Mouse (Mus musculus): ENCODE data around the gene Galk1.

Galk1 gene

DNA sequence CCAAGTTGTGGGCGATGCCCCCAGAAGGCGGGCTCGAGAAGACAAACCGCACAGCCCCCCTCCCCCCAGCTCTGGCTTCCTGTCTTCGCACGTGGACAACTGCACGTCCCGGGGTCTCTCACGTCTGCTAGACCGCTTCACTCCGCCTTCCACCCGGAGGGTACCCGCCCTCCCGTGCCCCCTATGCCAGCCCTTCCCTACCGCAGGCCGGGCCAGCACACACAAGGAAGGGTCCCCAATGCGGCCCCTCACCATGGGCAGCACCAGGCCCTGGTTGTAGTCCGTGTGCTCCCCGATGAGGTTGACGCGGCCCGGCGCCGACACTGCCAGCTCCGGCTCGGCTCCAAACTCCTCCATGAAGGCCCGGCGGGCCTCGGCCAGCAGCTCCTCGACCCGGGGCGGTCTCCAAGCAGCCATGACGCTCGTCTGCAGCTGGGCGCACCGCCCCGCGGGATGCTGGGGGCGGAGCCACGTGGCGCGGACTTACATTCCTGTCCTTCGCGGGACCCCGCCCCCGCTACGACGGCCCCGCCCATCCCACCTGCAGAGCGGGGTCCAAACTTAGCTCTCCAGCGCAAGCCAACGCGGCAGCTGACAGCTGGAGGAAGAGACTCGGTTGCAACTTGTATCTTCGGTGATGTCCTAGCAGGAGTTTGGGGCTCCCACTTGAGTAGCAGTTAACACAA lies at the start of gene Galk1:
Gene Galk1 (minus strand): TSS at position 458 of the 686 bp plus-strand sequence.
- peak; percentile 93 for DNase-seq (ENCODE audit: extremely low spot score)

DNA sequence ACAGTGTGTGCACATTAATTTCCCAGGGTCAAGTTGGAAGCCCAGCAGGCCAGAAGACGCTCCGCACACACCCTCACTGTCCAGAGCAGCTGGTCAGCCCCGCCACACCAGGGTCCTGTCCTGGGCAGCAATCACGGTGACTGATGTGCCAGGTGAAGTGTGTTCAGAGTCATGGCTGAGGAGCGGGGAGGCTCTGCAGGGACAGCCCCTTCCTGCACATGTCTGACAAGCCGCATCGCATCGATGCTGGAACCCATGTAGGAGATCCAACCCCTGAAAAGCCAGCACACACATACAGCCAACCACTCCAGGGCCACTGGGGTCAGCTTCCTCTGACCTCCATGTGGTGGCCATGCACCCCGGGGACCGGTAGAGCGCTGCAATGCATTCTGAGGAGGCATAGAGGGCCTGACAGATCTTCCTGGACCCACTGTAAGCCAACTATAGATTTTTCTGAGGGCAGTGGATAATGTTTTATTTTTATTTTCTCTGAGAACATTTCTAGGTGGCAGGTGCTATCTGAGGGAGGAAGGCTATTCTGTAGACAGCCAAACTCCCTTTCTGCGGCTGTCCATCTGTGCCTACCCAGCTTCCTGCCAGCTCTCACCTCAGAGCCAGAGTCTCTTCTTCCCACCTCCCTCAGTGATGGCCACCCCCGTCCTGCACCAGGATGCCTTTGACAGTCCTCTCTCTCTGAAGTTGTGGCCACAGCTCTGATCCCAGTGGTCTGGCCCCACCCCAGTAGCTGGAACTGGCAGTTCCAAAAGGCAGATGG lies 49.3 kb upstream of the Galk1 start:
- DNase-seq (ENCODE audit: extremely low spot score): no peak

DNA sequence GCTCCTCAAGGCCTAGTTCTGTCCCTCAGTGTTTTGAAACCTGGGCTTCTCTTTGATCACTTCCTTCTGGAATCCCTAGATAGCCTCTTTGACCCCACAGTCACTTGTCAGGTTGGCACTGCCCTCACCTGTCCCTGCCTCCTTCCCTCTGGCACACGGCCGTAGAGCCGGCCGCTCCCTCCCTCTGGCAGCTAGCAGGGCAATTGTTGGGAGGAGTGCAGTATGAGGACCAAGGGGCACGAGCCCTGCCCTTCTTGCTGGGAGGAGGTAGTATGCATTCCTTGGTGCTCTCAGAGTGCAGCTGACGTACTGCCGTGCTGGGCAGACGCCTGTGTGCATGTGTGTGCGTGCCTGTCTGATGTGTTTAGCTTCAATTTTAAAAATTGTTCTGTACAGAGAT lies 48.1 kb upstream of the Galk1 start:
- no peak for DNase-seq (ENCODE audit: extremely low spot score)

DNA sequence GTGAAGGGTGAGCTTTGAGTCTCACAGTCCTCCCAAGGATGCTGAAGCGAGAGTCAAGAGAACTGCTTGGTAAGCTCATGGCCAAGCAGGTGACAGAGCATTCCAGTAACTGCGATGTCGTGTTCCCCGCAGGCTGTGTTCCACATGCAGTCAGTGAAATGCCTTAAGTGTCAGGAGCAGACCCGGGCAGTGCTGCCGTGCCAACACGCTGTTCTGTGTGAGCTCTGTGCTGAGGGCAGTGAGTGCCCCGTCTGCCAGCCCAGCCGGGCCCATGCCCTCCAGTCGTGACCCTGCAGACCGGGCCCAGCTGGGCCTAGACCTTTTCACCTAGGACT lies 47.1 kb upstream of the Galk1 start:
- no peak for DNase-seq (ENCODE audit: extremely low spot score)

DNA sequence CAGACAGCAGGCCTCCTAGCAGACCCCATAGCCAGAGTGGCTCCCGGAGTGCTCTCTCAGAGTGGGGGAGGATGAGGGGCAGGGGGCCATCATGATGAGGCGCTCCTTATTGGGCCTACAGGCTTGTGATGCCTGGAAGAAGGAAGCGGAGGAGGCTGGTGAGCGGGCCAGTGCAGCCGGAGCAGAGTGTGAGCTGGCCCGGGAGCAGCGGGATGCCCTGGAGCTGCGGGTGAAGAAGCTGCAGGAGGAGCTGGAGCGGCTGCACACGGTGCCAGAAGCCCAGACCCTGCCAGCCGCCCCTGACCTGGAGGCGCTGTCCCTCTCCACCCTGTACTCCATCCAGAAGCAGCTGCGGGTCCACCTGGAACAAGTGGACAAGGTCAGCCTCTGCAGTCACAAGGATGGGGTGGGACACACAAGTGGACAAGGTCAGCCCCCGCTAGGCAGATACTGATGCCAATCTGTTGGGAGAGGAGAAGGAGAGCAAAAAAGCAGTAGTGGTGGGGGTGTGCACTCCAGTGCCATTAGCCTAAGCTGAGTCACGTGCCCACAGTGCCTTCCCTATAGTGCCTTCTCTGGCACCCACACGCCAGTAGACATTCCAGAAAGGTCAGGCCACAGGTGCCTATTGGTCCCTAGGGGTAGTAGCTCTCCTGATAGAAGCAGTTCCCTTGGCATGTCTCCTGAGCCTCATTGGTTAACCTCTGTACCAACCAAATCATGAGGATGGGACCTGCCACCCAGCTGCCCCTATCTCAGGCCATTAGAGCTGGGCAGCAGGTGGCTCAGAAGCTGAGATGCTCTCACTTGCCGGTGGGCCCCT lies 46.6 kb upstream of the Galk1 start:
- DNase-seq (ENCODE audit: extremely low spot score): no peak

DNA sequence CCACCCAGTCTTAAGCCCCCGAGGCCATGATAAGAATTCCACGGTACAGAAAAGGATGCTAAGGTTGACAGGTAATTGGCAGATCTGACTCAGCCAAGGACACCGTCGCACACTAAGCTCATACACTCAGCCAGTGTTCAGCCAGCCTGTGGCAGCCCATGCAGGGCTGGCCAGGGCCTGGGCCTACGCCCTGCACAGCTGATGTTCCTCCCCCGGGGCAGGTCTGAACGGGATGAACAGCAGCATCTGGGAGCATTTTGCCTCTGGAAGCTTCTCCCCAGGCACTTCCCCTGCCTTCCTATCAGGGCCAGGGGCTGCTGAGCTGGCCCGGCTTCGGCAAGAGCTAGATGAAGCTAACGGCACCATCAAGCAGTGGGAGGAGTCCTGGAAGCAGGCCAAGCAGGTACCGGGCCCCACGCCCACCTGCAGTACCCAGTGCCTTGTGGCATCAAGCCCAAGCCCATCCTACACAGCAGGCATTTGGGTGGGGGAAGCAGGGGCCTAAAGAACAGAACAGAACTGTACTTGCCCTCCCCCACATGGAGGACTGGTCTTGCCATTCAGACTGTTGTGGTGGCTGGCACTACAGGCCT lies 45.6 kb upstream of the Galk1 start:
- no peak for DNase-seq (ENCODE audit: extremely low spot score)

DNA sequence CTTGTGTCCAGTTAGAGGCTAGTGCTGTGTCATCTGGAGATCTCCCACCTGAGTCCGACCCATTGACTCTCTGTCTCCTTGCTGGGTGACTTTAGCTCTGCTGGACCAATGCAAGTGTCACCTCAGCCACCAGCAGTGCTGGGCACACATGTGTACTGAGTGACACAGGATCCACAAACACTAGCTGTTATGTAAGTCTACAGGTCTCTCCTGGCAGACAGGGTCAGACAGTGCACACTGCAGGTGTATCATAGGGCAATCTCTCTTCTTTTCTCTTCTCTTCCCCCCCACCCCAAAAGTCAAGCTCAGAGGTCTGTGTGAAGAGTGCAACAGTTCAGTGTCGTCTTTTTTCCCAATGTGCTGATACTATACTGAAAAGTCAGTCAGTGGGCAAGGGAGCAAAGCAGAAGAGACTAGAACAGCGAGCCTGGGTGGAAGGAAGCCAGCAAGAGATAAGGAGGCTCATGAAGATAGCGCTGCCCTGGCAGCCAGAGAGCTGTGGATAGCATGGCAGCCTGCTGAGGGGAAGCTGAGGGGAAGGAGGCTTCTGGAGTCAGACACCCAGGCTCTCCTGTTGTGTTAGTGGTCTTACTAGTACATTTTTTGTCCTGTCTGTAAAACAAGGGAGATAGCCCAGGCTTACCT lies 44.8 kb upstream of the Galk1 start:
- no peak for DNase-seq (ENCODE audit: extremely low spot score)

DNA sequence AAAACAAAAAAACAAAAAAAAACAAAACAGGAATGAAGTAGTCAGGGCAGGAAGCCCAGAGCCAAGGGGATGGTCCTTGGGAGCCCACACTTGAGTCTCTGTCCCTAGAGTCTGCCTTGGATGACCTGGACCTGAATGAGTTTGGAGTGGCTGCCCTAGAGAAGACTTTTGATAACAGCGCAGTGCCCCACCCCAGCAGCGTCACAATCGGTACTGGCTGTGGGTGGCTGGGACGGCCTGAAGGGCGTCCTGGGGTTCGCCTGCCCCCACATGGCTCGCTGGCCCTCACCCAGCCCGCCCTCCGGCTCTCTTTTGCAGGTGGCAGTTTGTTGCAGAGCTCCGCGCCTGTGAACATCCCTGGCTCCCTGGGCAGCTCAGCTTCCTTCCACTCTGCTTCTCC lies 43.4 kb upstream of the Galk1 start:
- no peak for DNase-seq (ENCODE audit: extremely low spot score)

DNA sequence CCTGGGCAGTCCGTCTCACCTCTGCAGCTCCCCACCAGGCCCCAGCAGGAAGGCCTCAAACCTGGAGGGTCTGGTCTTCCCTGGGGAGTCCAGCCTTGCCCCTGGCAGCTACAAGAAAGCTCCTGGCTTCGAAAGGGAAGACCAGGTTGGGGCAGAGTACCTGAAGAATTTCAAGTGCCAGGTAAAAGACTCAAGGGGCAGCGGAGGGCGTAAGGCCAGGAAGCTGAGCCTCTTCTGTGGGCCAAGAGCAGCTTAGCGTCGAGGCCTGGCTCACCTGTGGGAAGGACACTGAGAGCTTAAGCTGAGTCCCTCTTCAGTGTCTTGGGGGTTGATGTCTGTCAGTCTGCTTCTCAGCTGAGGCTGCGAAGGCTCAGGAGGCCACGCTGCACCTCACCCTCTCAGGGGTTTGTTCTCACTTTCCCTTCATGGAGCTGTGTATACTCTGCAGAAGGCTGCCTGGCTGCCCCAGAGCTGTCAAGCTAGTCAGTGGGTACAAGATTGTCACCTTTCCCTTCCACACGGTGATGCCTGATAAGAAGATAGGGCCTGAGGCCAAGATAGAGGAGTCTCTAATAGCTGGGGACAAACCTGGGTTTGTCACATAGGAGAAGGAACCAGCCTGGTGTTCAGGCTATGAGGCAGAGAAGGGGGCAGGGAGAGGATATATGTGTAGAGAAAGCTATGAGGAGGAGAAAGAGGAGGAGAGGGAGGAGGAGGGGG lies 41.2 kb upstream of the Galk1 start:
- no peak for DNase-seq (ENCODE audit: extremely low spot score)

DNA sequence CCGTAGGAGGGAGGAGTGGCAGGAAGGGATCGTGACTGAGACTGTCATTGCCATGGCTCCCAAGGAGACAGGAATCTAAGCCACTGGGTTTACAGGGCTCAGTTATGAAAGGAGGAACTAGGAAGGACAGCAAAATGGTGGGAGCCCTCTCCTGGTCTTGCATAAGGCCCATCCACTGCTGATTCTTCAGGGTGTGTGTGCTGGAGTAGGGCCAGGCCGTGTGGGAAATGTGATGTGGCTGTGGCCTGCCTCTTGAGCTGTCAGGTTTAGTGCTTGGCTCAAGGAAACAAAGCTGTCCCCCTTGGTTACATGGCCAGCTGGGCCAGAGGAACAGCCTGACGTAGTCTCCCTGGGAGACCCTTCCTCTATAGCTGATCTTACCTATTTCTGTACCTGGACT lies 37.7 kb upstream of the Galk1 start:
- no peak for DNase-seq (ENCODE audit: extremely low spot score)

DNA sequence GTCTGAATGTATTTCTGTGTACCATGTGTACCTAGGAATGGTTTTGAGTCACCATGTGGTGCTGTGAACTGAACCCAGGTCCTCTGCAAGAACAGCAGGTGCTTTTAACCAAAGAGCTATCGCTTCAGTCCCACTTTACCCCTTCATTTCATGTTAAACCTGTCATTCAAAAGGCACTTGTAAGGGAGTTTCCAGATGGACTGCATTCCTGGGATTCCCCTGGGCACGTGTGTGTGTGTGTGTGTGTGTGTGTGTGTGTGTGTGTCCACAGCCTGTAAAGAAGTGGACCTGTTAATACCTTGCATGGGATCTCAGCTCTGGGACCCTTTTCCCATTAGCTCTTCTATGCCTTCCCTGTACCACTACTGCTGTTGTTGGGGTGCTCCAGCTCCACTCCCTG lies 37.1 kb upstream of the Galk1 start:
- no peak for DNase-seq (ENCODE audit: extremely low spot score)

DNA sequence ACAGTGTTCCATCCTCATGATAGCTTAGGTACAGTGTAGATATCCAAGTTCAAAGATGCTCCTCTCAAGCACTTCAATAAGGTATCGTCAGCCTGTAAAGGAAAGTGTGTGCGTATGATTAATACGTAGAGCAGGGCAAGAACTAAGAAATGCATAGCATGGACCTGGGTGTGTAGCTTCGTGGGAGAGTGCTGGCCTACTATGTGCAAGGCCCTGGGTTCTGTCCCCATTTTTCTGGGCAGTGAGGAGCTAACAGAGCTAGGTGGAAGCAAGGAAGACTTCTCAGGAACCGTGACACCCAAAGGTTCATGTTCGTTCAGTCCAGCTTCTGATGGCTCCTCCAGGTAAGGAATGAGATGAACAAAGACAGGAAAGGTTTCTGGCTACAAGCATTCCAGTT lies 32.7 kb upstream of the Galk1 start:
- DNase-seq (ENCODE audit: extremely low spot score): no peak

DNA sequence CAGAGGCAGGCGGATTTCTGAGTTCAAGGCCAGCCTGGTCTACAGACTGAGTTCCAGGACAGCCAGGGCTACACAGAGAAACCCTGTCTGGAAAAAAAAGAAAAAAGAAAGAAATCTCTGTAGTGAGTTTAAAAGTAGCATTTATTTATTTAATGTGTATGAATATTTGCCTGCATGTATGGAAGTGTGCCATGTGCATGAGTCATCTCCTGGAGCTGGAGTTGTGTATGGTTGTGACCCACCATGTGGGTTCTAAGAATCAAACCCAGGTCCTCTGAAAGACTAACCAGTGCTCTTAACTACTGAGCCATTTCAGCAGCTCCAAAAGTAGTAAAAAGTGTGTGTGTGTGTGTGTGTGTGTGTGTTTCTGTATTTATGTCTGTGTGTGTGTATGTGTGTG lies 30.8 kb upstream of the Galk1 start:
- DNase-seq (ENCODE audit: extremely low spot score): no peak

DNA sequence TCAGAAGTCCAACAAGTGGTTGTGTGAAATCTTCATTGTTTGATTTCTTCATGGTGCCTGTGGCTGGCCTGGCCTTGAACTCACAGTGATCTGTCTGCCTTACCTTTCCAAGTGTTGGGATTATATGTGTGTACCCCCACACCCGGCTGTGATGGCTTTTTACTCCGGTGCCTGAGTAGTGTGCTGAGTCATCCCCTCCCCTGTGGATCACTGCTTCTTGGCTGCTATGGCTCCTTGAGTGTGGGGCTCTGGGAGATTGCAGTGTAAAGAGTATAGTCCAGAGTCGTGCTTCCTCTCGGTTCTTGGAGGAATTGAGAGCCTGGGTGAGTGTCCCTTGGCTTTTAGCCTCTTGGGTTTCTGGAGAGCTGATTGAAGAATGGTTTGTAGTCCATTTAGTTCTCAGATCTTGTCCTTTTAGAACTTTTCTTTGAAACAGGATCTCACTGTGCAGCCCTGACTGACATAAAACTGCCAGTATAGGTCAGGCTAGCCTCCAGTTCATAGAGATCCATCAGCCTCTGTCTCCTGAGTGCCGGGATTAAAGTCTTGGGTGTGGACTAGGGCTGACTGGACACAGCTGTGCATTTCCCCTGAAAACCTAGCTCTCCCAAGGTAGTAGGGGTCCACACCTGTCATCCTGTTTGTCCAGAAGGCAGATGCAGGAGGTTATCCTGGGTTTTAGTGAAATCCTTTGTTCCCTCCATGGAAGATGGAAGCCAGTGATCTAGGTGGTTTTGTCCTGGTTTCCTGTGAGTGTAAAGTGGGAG lies 30.0 kb upstream of the Galk1 start:
- DNase-seq (ENCODE audit: extremely low spot score): no peak

DNA sequence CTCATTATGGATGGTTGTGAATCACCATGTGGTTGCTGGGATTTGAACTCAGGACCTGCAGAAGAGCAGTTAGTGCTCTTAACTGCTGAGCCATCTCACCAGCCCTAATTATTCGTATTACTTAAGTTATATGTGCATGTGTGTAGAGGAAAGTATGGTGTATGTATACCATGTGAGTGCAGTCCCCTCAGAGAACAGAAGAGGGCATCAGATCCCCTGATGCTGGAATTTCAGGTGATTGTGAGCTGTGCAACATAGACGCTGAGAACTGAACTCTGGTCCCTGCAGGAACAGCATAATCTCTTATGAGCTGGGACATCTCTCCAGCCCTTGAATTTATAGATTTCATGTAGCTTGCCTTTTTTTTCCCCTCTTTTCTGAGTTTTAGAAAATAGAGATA lies 29.3 kb upstream of the Galk1 start:
- DNase-seq (ENCODE audit: extremely low spot score): no peak

DNA sequence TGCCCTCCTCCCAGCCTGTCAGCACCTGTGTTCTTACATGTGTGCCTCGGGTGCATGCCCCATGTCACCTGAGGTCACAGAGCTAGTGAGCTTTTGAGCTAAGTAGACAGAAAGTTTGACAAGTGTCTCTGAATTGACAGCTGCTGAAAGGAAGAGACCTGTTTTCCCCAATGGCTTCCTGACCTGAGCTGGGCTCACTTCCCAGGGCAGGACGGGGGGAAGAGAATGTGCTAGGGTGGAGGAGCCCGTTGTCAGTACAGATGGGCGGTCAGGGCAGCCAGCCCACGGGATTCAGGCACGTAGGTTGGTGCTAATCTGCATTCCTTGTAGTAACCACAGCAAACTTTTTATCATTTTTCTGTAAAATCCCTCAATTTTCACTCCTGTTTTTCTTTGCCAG lies 28.1 kb upstream of the Galk1 start:
- DNase-seq (ENCODE audit: extremely low spot score): no peak

DNA sequence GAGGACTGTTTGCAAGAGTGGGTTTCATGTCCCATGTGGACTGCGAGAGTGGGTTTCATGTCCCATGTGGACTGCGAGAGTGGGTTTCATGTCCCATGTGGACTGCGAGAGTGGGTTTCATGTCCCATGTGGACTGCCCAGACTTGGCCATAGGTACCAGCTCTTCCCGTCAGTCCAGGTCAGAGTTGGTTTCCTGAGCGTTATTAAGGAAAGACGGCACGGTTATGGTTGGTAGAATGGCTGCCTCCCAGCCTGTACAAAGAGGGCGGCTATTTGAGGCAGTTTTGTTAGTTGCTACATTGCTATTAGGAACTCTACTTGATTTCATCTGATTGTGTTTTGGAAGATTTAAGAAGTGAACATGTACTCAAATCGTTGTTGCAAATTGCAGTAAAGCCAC lies 25.3 kb upstream of the Galk1 start:
- DNase-seq (ENCODE audit: extremely low spot score): no peak

DNA sequence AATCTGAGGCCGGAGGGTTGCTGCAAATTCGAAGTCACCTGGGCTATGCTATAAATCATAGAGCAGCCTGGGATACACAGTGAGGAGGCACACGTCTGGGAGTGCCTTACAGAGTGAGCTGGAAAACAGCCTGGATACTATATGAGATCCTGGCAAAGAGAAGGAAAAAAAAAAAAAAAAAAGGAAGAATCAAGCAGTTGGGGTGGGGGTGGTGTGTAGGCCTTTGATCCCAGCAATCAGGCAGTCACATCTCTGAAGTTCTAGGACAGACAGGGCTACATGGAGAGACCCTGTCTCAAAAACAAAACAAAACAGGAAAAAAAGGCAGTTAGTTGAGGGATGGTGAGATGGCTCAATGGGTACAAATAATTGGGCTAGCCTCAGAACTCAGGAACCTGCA lies 24.2 kb upstream of the Galk1 start:
- no peak for DNase-seq (ENCODE audit: extremely low spot score)

DNA sequence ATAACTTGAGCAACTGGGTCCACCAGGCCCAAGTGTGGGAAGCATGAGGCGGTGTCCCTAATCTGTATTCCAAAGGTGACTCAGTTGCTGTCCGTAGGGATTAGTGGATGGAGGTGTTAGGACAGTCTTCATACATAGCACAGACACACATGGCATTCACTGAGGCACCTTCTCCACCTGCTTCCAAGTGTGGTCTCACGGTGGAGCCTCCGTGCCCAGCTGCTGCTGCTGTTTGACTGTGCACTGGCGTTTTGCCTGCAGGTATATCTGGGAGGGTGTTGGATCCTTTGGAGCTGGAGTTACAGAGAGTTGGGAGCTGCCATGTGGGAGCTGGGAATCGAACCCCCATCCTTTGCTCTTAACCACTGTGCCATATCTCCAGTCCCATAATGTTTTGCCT lies 22.1 kb upstream of the Galk1 start:
- no peak for DNase-seq (ENCODE audit: extremely low spot score)
